Mouse (Mus musculus): ENCODE measurements around the gene Zp1. TPM values are rescaled to one million over a fixed set of nuclear protein-coding genes. Genes with fewer than 3 reads are reported as not detected.
A peak's percentile ranks its signal among the peaks of the same experiment; 100 is the strongest.

The Zp1 gene
- polyA plus RNA-seq, 1 experiment from 2014 or later, result not detected

GRCm38 (mm10) chr19:10943955-10944354, 23.5 kb upstream of the Zp1 start:
- peaks cover 36% of the 10 kb centered on the region for H3K4me1 ChIP-seq (replicated peaks)
- H3K36me3 ChIP-seq, result peaks cover 32% of the 10 kb centered on the region
- no peak for ATAC-seq (replicated peaks; ENCODE audit: insufficient number of reproducible peaks, insufficient read depth, low FRiP score, low read depth)
- no peak overlapping the region for H3K4me3 ChIP-seq
- H3K27ac ChIP-seq, result no peak overlapping the region
- no peak overlapping the region for H3K9ac ChIP-seq
- no peak overlapping the region for H3K4me2 ChIP-seq
- H3K27me3 ChIP-seq, result peaks cover under 1% of the 10 kb centered on the region; the same call in 1 of the 2 replicates
- H3K9me3 ChIP-seq (replicated peaks), result no peaks in the 10 kb centered on the region
- WGBS, result 70% methylated on average over 3 of the region's 3 CpGs

GRCm38 (mm10) chr19:10940801-10941457, 20.5 kb upstream of the Zp1 start:
- Histone ChIP-seq H3K36me3 (peaks cover 32% of the 10 kb centered on the region), H3K27ac (no peak overlapping the region), H3K9ac (peak overlapping the region; percentile 38), H3K27me3 (peaks cover 7% of the 10 kb centered on the region; the same call in 1 of the 2 replicates), H3K4me3 (peak overlapping the region; percentile 40), H3K4me2 (peak overlapping the region; percentile 75), H3K4me1 (replicated peaks) (peaks cover 24% of the 10 kb centered on the region), H3K9me3 (replicated peaks) (no peaks in the 10 kb centered on the region)
- 10% methylated on average over 40 of the region's 40 CpGs for WGBS
- ATAC-seq (replicated peaks; ENCODE audit: insufficient number of reproducible peaks, insufficient read depth, low FRiP score, low read depth), result peak; percentile 37

DNA sequence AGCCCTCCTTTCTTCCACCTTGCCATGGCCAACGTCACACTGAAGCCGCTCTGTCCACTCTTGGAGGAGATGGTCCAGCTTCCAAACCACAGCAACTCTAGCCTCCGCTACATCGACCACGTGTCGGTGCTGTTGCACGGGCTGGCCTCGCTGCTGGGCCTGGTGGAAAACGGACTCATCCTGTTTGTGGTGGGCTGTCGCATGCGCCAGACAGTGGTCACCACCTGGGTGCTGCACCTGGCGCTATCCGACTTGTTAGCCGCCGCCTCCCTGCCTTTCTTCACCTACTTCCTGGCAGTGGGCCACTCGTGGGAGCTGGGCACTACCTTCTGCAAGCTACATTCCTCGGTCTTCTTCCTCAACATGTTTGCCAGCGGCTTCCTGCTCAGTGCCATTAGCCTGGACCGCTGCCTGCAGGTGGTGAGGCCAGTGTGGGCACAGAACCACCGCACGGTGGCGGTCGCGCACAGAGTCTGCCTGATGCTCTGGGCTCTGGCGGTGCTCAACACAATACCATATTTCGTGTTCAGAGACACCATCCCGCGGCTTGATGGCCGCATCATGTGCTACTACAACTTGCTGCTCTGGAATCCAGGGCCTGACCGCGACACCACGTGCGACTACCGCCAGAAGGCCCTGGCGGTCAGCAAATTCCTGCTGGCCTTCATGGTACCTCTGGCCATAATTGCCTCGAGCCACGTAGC, 19.8 kb upstream of the Zp1 start:
- no peak overlapping the region for H3K27ac ChIP-seq
- no peaks in the 10 kb centered on the region for H3K9me3 ChIP-seq (replicated peaks)
- H3K4me3 ChIP-seq, result peak overlapping the region; percentile 40
- peaks cover 7% of the 10 kb centered on the region; the same call in 1 of the 2 replicates for H3K27me3 ChIP-seq
- ATAC-seq (replicated peaks; ENCODE audit: insufficient number of reproducible peaks, insufficient read depth, low FRiP score, low read depth), result peak; percentile 73; the same call in 1 of the 2 replicates
- H3K36me3 ChIP-seq, result peaks cover 32% of the 10 kb centered on the region
- peak overlapping the region; percentile 38; the same call in 1 of the 2 replicates for H3K9ac ChIP-seq
- 19% methylated on average over 37 of the region's 37 CpGs for WGBS
- peak overlapping the region; percentile 75 for H3K4me2 ChIP-seq
- H3K4me1 ChIP-seq (replicated peaks), result peaks cover 24% of the 10 kb centered on the region

DNA sequence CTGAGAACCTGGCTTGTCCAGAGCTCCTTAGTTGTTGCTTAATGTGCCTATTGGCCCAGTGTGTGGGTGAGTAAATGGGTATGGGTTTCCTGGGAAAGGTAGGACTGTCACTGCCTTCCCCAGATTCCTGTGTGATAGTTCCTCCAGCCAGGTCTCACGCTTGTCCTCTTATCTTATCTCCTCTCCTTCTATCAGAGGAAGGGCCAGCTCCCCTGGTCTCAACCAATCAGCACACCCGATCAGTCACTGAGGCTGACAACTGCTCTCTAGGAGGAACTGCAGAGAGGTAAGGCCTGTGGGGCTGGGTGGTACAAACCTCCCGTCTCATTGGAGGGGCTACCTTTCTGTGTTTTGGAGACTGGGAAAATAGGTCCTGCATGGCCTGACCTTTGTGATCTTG, 18.3 kb upstream of the Zp1 start:
- Histone ChIP-seq H3K9me3 (replicated peaks) (no peaks in the 10 kb centered on the region), H3K27me3 (peaks cover 7% of the 10 kb centered on the region; the same call in 1 of the 2 replicates), H3K36me3 (peaks cover 17% of the 10 kb centered on the region), H3K4me1 (replicated peaks) (peaks cover 28% of the 10 kb centered on the region), H3K9ac (0 out of 2 replicates have a peak overlapping the region, but pooled peaks have one; percentile 4), H3K4me3 (no peak overlapping the region), H3K27ac (no peak overlapping the region), H3K4me2 (no peak overlapping the region)
- WGBS, result 20% methylated on average over 3 of the region's 3 CpGs
- ATAC-seq (replicated peaks; ENCODE audit: insufficient number of reproducible peaks, insufficient read depth, low FRiP score, low read depth), result no peak

- H3K9ac ChIP-seq, result no peak within 1 kb of the TSS
- H3K4me1 ChIP-seq (replicated peaks), result peaks cover 28% of the 10 kb centered on the region
- 19% methylated on average over 5 of the region's 5 CpGs for WGBS
- H3K27me3 ChIP-seq, result peaks cover 7% of the 10 kb centered on the region; the same call in 1 of the 2 replicates
- H3K4me3 ChIP-seq, result no peak within 1 kb of the TSS
- H3K27ac ChIP-seq, result no peak within 1 kb of the TSS
- no peak within 1 kb of the TSS for H3K4me2 ChIP-seq
- H3K36me3 ChIP-seq, result peaks cover under 1% of the 10 kb centered on the region; the same call in 1 of the 2 replicates
- H3K9me3 ChIP-seq (replicated peaks), result no peaks in the 10 kb centered on the region
- ATAC-seq (replicated peaks; ENCODE audit: insufficient number of reproducible peaks, insufficient read depth, low FRiP score, low read depth), result no peak
Measured at GRCm38 (mm10) chr19:10937110-10937563, 16.7 kb upstream of the Zp1 start, which contains the start of gene Ptgdr2. Gene Ptgdr2, plus strand, starts transcription at chr19:10937160.

DNA sequence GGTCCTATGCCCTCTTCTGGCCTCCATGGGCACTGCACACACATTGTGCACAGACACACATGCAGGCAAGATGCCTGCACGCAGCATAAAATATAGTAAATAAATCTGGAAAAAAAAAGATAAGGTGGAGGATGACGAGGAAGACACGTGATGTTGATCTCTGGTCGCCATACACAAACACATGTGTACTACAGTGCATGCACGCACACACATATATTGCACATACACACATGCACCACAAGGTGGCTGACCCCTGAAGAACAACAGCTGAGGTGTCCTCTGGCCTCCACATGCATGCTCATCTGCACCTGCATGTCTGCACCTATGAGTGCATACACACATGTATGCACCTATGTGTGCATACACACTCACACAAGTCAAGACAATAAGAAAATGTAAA, 15.6 kb upstream of the Zp1 start:
- Histone ChIP-seq H3K9me3 (replicated peaks) (no peaks in the 10 kb centered on the region), H3K27ac (no peak overlapping the region), H3K4me3 (no peak overlapping the region), H3K4me2 (no peak overlapping the region), H3K36me3 (no peaks in the 10 kb centered on the region), H3K9ac (no peak overlapping the region), H3K4me1 (replicated peaks) (peaks cover 25% of the 10 kb centered on the region), H3K27me3 (peaks cover 7% of the 10 kb centered on the region; the same call in 1 of the 2 replicates)
- WGBS, result 88% methylated on average over 5 of the region's 5 CpGs
- ATAC-seq (replicated peaks; ENCODE audit: insufficient number of reproducible peaks, insufficient read depth, low FRiP score, low read depth), result no peak

- Histone ChIP-seq H3K9ac (no peak overlapping the region), H3K4me2 (no peak overlapping the region), H3K27me3 (peaks cover 7% of the 10 kb centered on the region; the same call in 1 of the 2 replicates), H3K9me3 (replicated peaks) (no peaks in the 10 kb centered on the region), H3K4me3 (no peak overlapping the region), H3K4me1 (replicated peaks) (peaks cover 17% of the 10 kb centered on the region; the same call in 1 of the 2 replicates), H3K36me3 (no peaks in the 10 kb centered on the region), H3K27ac (peak overlapping the region; percentile 60)
- WGBS, result 26% methylated on average over 5 of the region's 5 CpGs
- ATAC-seq (replicated peaks; ENCODE audit: insufficient number of reproducible peaks, insufficient read depth, low FRiP score, low read depth), result 0 out of 2 replicates have a peak, but pooled peaks have one; percentile 40
Measured at GRCm38 (mm10) chr19:10935029-10935428, 14.6 kb upstream of the Zp1 start.

DNA sequence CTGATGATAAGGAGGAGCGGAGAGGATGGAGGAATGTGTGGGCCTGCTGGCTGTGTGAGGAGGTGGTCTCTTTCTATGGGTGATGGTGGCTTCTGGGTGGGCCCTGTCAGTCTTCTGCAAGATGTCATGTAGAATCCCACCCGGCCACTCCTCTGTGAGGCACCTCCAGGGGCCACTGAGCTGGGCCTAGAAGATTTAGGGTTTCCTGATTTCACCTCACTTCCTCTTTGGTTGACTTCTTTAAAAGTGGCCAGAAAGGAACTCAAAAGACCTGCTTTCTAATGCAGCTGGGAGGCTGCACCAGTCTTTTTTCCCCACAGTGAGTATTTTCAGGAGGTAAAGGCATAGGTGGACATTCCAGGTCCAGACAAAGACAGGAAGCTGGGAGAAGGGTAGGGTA, 10.2 kb upstream of the Zp1 start:
- H3K36me3 ChIP-seq, result no peaks in the 10 kb centered on the region
- H3K9me3 ChIP-seq (replicated peaks), result no peaks in the 10 kb centered on the region
- no peak overlapping the region for H3K27ac ChIP-seq
- no peak overlapping the region for H3K9ac ChIP-seq
- no peak overlapping the region for H3K4me3 ChIP-seq
- WGBS, result 61% methylated on average over 2 of the region's 2 CpGs
- no peak for ATAC-seq (replicated peaks; ENCODE audit: insufficient number of reproducible peaks, insufficient read depth, low FRiP score, low read depth)
- no peak overlapping the region for H3K4me2 ChIP-seq
- H3K4me1 ChIP-seq (replicated peaks), result peaks cover 17% of the 10 kb centered on the region; the same call in 1 of the 2 replicates
- H3K27me3 ChIP-seq, result no peaks in the 10 kb centered on the region

GRCm38 (mm10) chr19:10926666-10927065, 6.2 kb upstream of the Zp1 start:
- H3K4me2 ChIP-seq, result no peak overlapping the region
- no peaks in the 10 kb centered on the region for H3K27me3 ChIP-seq
- H3K9ac ChIP-seq, result no peak overlapping the region
- no peaks in the 10 kb centered on the region for H3K36me3 ChIP-seq
- H3K4me1 ChIP-seq (replicated peaks), result peaks cover 14% of the 10 kb centered on the region; the same call in 1 of the 2 replicates
- no peaks in the 10 kb centered on the region for H3K9me3 ChIP-seq (replicated peaks)
- 32% methylated on average over 4 of the region's 4 CpGs for WGBS
- no peak overlapping the region for H3K4me3 ChIP-seq
- ATAC-seq (replicated peaks; ENCODE audit: insufficient number of reproducible peaks, insufficient read depth, low FRiP score, low read depth), result peak; percentile 44; the same call in 1 of the 2 replicates
- H3K27ac ChIP-seq, result peak overlapping the region; percentile 56

GRCm38 (mm10) chr19:10926123-10926621, 5.7 kb upstream of the Zp1 start:
- Histone ChIP-seq H3K9me3 (replicated peaks) (no peaks in the 10 kb centered on the region), H3K27me3 (no peaks in the 10 kb centered on the region), H3K27ac (peak overlapping the region; percentile 56), H3K4me3 (no peak overlapping the region), H3K9ac (no peak overlapping the region), H3K4me1 (replicated peaks) (peaks cover 14% of the 10 kb centered on the region; the same call in 1 of the 2 replicates), H3K36me3 (no peaks in the 10 kb centered on the region), H3K4me2 (no peak overlapping the region)
- WGBS, result 54% methylated on average over 6 of the region's 6 CpGs
- ATAC-seq (replicated peaks; ENCODE audit: insufficient number of reproducible peaks, insufficient read depth, low FRiP score, low read depth), result no peak

DNA sequence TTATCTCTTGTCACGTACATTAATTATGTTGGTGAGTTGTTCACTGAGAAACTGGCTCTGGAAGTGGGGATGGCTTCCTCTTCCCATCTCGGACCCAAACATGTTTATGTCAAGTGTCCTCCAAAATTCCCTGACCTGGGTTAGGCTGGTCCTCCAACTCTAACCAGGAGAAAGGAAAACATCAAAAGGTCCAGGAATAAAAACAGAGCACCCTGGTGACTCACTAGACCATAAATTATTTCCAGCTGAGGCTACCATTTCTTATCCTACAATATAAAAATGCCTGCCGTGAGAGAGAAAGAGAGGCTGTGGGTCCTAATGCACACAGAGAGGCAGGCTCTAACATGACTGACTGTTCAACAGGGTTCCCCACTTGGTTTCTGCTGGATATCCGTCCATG, 3.8 kb upstream of the Zp1 start:
- Histone ChIP-seq H3K4me1 (replicated peaks) (peaks cover 14% of the 10 kb centered on the region; the same call in 1 of the 2 replicates), H3K36me3 (no peaks in the 10 kb centered on the region), H3K9me3 (replicated peaks) (no peaks in the 10 kb centered on the region), H3K27me3 (no peaks in the 10 kb centered on the region), H3K9ac (no peak overlapping the region), H3K27ac (no peak overlapping the region), H3K4me3 (no peak overlapping the region), H3K4me2 (no peak overlapping the region)
- 39% methylated on average over 4 of the region's 4 CpGs for WGBS
- no peak for ATAC-seq (replicated peaks; ENCODE audit: insufficient number of reproducible peaks, insufficient read depth, low FRiP score, low read depth)
